Mouse (Mus musculus) G1E (cell line): Measurements from ENCODE around the gene Dcaf7. TPM values are rescaled to one million over a fixed set of nuclear protein-coding genes. Genes with fewer than 3 reads are reported as not detected.

Experiments
- ATAC-seq: 2 replicates; pipeline ENCODE4 v1.8.0; 2016; ENCODE audit warnings: mild to moderate bottlenecking; ENCODE audit not compliant: insufficient number of reproducible peaks, poor library complexity, low FRiP score, severe bottlenecking; ENCODE audit errors: extremely low read depth
- DNase-seq: peaks from one replicate; pipeline ENCODE4 v3.0.0; 2012; ENCODE audit warnings: low spot score
- H3K27me3 ChIP-seq: 2 replicates; pipeline ENCODE4 v1.6.1; 2012; ENCODE audit warnings: mild to moderate bottlenecking, low read length, inconsistent platforms; ENCODE audit not compliant: insufficient read depth
- H3K36me3 ChIP-seq: replicated peaks from 2 replicates; pipeline ENCODE3; 2012; ENCODE audit warnings: mild to moderate bottlenecking, inconsistent platforms
- H3K4me1 ChIP-seq: 2 replicates; pipeline ENCODE4 v1.6.1; 2012; ENCODE audit warnings: low read depth, low read length, inconsistent platforms, mixed read lengths; ENCODE audit not compliant: insufficient read depth
- H3K4me3 ChIP-seq: 2 replicates; pipeline ENCODE4 v1.5.1; 2012; ENCODE audit warnings: low read depth, mild to moderate bottlenecking, inconsistent platforms, low read length, moderate library complexity, mixed read lengths
- H3K9me3 ChIP-seq: replicated peaks from 2 replicates; pipeline ENCODE4 v1.6.1; 2012; ENCODE audit warnings: inconsistent platforms
- CTCF ChIP-seq: IDR thresholded peaks from 2 replicates; pipeline ENCODE4 v1.5.1; 2012; ENCODE audit warnings: low read depth, low read length, inconsistent platforms, mixed read lengths
- GATA1 ChIP-seq: IDR thresholded peaks from 2 replicates; pipeline ENCODE4 v1.6.1; 2012; ENCODE audit warnings: borderline replicate concordance, low read length, inconsistent platforms, mixed read lengths
- GATA2 ChIP-seq: IDR thresholded peaks from 2 replicates; pipeline ENCODE4 v1.6.1; 2012; ENCODE audit warnings: low read depth, low read length, inconsistent platforms, borderline replicate concordance
- POLR2AphosphoS5 ChIP-seq: IDR thresholded peaks from 2 replicates; pipeline ENCODE4 v1.6.1; 2012; ENCODE audit warnings: low read depth, low read length, inconsistent platforms; ENCODE audit not compliant: insufficient replicate concordance
- TAL1 ChIP-seq: conservative IDR thresholded peaks from 2 replicates; pipeline ENCODE4 v1.6.1; 2012; ENCODE audit warnings: low read depth, low read length, inconsistent platforms, mixed read lengths
- polyA plus RNA-seq: library from polyadenylated mRNA; stranded (reverse); fragments of >175 nt; gene quantifications from 2 replicates; pipeline ENCODE4 v1.2.3, GENCODE M21; 2012
- total RNA-seq, 2 experiments: library from RNA; stranded (forward) in 1 of 2; stranded (reverse) in 1 of 2; fragments of 200-1000 nt in 1 of 2; fragments of >200 nt in 1 of 2; fragmentation: Nextera tagmentation in 1 of 2; gene quantifications; 2 replicates each; pipeline ENCODE4 v1.2.3; 2014 to 2017

Gene Dcaf7
- total and polyA plus RNA-seq, 3 experiments, result 40.4 to 84.6 (median 74.3) TPM

DNA sequence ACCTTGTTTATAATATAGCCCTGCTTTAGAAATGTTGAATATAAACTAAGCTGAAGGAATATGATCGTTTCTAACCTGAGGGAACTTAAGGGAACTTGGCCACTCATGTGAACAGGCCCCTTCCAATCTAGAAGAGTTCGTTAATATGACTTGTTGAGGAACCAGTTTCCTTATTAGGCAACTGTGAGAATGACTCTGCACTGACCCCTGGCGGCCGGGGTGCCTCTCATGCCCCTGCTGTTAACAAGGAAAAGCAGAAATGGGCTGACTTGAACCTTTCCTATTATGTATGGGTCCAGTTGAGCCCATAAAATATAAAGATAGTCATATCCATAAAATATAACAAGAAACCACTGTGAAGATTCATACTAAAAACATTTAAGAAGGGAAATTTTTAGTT lies 39.6 kb downstream of the Dcaf7 start:
- TF ChIP-seq CTCF, result peak; percentile 70
- TF ChIP-seq GATA2, result no peak
- ATAC-seq (peak; percentile 63), DNase-seq (no peak)
- H3K4me3 ChIP-seq, result no peak overlapping the region
- no peaks in the 10 kb centered on the region for H3K27me3 ChIP-seq
- no peaks in the 10 kb centered on the region; the same call in 1 of the 2 replicates for H3K4me1 ChIP-seq
- no peaks in the 10 kb centered on the region for H3K9me3 ChIP-seq
- H3K36me3 ChIP-seq, result peaks cover 40% of the 10 kb centered on the region

DNA sequence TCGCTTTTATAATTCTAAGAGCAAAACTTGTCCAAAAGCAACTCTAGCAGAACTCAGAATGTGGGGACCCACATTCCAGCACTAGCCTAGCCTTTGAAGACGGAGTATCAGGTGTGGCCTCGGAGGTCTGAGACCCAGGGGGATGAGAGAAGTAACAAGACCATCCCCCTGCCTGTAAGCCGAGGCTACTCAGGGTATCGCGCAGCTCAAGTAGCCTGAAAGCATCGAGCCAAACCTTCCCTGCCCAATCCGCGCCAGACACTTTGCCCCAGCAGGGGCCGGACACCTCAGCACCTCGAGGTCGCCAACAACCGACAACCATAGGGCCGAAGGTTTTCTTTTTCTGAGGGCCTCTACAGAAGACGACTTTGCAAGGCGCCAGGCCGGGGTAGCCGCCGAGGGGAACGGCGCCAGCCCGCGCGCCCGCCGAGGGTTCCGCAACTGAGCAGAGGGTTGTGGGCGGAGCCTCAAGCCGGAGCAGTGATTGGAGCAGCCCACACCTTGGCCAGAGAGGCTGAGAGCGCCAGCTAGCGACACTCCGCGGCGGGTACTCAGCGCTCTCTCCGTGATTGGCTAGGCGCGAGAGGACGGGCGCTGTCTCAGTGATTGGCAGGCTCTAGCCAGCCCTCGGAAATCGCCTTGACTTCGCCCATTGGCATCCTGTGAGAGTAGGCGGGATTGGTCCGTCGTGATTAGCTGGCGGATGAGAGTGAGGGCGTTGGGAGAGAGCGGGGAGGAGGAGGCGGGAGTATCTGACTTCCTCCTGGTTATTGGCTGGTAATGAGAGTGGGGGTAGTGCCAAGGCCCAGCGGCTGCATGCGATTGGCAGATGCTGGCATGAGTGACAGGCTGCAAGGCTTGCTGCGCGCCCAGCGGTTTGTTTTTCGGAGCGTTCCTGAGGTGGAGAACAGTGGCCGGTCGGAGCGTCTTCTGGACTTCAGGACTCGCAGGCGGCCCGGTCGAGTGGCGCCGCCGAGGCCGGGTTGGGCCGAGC lies 47.3 kb downstream of the Dcaf7 start, which contains the start of gene Map3k3:
Gene Map3k3 (plus strand): TSS at position 906 of the 994 bp plus-strand sequence.
- Histone ChIP-seq H3K9me3 (no peaks in the 10 kb centered on the region), H3K4me3 (peak within 1 kb of the TSS; percentile 86), H3K27me3 (peaks cover 4% of the 10 kb centered on the region), H3K36me3 (peaks cover 2% of the 10 kb centered on the region), H3K4me1 (peaks cover 12% of the 10 kb centered on the region)
- DNase-seq (peak; percentile 99), ATAC-seq (peak; percentile 98)
- no peak for TF ChIP-seq GATA2
- TF ChIP-seq POLR2AphosphoS5, result no peak
- TF ChIP-seq CTCF, result peak; percentile 18; the same call in 1 of the 2 replicates
- no peak for TF ChIP-seq TAL1
- TF ChIP-seq GATA1, result no peak

DNA sequence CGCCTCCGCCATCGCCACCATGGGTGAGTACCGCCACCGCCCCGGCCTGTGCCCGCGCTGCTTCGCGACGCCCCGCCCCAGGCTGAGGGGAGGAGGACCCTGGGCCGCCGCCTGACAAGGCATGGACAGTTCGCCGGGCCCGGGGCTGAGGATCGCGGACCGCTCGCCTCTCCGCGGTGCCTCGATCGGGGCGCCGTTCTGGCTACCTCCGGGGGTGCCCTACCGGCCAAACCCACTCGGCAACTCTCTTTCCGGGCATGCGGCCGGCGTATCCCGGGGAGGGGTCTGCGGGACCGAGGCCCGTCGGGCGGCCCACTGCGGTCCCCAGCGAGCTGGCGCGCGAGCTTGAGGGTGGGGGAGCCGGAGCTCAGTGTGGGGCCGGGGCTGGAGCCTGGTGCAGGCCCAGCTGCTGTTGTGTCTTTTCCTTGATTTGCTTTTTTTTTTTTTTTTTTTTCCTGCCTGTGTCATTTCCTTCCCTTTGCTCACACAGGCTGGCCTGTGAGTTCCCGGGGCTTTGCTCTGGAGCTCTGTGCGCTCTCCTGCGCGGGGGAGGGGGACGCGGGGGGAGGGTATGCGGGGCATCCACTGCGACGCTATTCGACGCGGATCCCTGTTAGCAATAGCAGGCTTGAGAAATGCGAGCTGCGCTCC lies 48.4 kb downstream of the Dcaf7 start:
- ATAC-seq, result no peak
- H3K27me3 ChIP-seq, result peaks cover 4% of the 10 kb centered on the region
- DNase-seq, result peak; percentile 73

GRCm38 (mm10) chr11:106098223-106098622 lies 61.6 kb downstream of the Dcaf7 start:
- TF ChIP-seq CTCF (no peak), GATA1 (no peak), POLR2AphosphoS5 (no peak)
- Histone ChIP-seq H3K9me3 (no peaks in the 10 kb centered on the region), H3K27me3 (no peaks in the 10 kb centered on the region), H3K4me3 (no peak overlapping the region), H3K36me3 (peaks cover 21% of the 10 kb centered on the region), H3K4me1 (no peaks in the 10 kb centered on the region)
- DNase-seq (no peak), ATAC-seq (no peak)

More for the DNA sequence above, 48.4 kb downstream of the Dcaf7 start:
- Histone ChIP-seq H3K9me3 (no peaks in the 10 kb centered on the region), H3K4me1 (peaks cover 14% of the 10 kb centered on the region), H3K4me3 (peak overlapping the region; percentile 86), H3K36me3 (peaks cover 2% of the 10 kb centered on the region)
- TF ChIP-seq CTCF, result no peak
- TF ChIP-seq POLR2AphosphoS5, result no peak
- TF ChIP-seq GATA1, result no peak
- no peak for TF ChIP-seq GATA2
- no peak for TF ChIP-seq TAL1

DNA sequence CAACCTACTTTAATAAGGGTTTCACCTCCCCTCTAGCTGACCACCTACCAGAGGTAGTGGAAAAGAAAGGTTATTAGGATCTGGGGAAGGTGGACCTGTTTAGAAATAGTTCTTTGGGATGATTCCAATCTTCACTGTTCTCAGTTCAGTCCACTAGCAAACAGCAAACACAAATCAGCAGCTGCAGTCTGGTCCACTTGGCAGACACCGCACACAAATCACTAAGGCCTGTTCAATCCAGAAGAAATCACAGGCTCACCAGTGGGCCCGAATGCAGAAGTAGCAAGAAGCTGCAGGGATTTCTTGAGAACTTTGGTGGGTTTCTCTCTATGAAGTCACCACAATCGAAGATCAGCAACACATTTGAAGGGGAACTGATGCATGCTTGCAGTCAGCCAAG lies 66.2 kb downstream of the Dcaf7 start:
- peaks cover 11% of the 10 kb centered on the region for H3K4me1 ChIP-seq
- H3K9me3 ChIP-seq, result no peaks in the 10 kb centered on the region
- TF ChIP-seq TAL1 (no peak), GATA2 (no peak), GATA1 (no peak), POLR2AphosphoS5 (no peak)
- H3K4me3 ChIP-seq, result no peak overlapping the region
- H3K27me3 ChIP-seq, result no peaks in the 10 kb centered on the region
- ATAC-seq (no peak), DNase-seq (no peak)
- H3K36me3 ChIP-seq, result peaks cover 28% of the 10 kb centered on the region

DNA sequence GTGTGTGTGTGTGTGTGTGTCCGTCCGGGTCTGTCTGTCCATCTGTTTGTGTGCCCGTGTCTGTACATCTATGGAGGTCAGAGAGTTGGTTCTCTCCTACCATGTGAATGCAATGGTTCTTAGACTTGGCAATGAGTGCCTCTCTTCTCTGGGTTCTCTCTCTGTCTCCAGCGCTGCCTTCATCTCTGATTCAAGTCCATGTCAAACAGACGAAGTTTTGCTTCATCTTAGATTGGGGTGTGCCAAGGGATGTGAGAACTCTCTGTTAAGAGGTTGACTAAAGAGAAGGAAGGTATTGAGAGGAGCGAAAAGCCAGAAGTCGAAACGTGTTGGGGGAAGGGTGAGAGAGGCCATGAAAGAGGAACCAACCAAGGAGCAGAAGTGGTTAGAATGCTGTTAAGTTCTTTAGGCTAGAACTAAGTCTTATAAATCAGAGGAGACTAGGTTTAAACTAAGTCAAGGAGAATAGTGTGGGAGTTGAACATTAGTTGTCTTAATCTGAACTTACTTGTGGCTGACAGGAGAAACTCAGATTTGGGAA lies 69.4 kb downstream of the Dcaf7 start:
- H3K9me3 ChIP-seq, result no peaks in the 10 kb centered on the region
- H3K4me1 ChIP-seq, result peaks cover 11% of the 10 kb centered on the region
- TF ChIP-seq GATA2 (no peak), TAL1 (no peak), GATA1 (no peak), POLR2AphosphoS5 (no peak), CTCF (no peak)
- H3K36me3 ChIP-seq, result peaks cover 27% of the 10 kb centered on the region
- no peak for ATAC-seq
- DNase-seq, result no peak
- H3K27me3 ChIP-seq, result no peaks in the 10 kb centered on the region
- H3K4me3 ChIP-seq, result no peak overlapping the region

Other genes with a start within 250 kb of the Dcaf7 start
- not detected in 2 replicates for gene Cyb561, start 83.5 kb upstream of the Dcaf7 start, total RNA-seq (2014; fragmentation: Nextera tagmentation)
- 0.33 and 0.70 TPM in 2 replicates for gene Cyb561, start 83.5 kb upstream of the Dcaf7 start, total RNA-seq (2017)
- gene Cyb561, start 83.5 kb upstream of the Dcaf7 start, polyA plus RNA-seq, result not detected in 2 replicates
- gene Ace, start 68.9 kb upstream of the Dcaf7 start, total RNA-seq (2014; fragmentation: Nextera tagmentation), result not detected in 2 replicates
- gene Ace, start 68.9 kb upstream of the Dcaf7 start, total RNA-seq (2017), result not detected in 2 replicates
- gene Ace, start 68.9 kb upstream of the Dcaf7 start, polyA plus RNA-seq, result not detected in 2 replicates
- not detected in 2 replicates for gene Ace3, start 42.2 kb upstream of the Dcaf7 start, total RNA-seq (2014; fragmentation: Nextera tagmentation)
- gene Ace3, start 42.2 kb upstream of the Dcaf7 start, total RNA-seq (2017), result not detected in 2 replicates
- not detected in 2 replicates for gene Ace3, start 42.2 kb upstream of the Dcaf7 start, polyA plus RNA-seq
- not detected in 2 replicates for gene Kcnh6, start 28.7 kb upstream of the Dcaf7 start, total RNA-seq (2014; fragmentation: Nextera tagmentation)
- not detected in 2 replicates for gene Kcnh6, start 28.7 kb upstream of the Dcaf7 start, total RNA-seq (2017)
- gene Kcnh6, start 28.7 kb upstream of the Dcaf7 start, polyA plus RNA-seq, result not detected in 2 replicates
- gene Taco1, start 29.2 kb downstream of the Dcaf7 start, total RNA-seq (2014; fragmentation: Nextera tagmentation), result 14.6 and 20.3 TPM in 2 replicates
- gene Taco1, start 29.2 kb downstream of the Dcaf7 start, total RNA-seq (2017), result 20.4 and 21.4 TPM in 2 replicates
- gene Taco1, start 29.2 kb downstream of the Dcaf7 start, polyA plus RNA-seq, result 18.6 and 19.2 TPM in 2 replicates
- 21.1 and 30.0 TPM in 2 replicates for gene Map3k3, start 47.7 kb downstream of the Dcaf7 start, total RNA-seq (2014; fragmentation: Nextera tagmentation)
- 29.5 and 31.9 TPM in 2 replicates for gene Map3k3, start 47.7 kb downstream of the Dcaf7 start, total RNA-seq (2017)
- gene Map3k3, start 47.7 kb downstream of the Dcaf7 start, polyA plus RNA-seq, result 4.5 and 4.9 TPM in 2 replicates
- not detected in 2 replicates for gene Gm10840, start 124.0 kb downstream of the Dcaf7 start, total RNA-seq (2014; fragmentation: Nextera tagmentation)
- gene Gm10840, start 124.0 kb downstream of the Dcaf7 start, total RNA-seq (2017), result not detected in 2 replicates
- not detected in 2 replicates for gene Gm10840, start 124.0 kb downstream of the Dcaf7 start, polyA plus RNA-seq
- gene Limd2, start 124.0 kb downstream of the Dcaf7 start, total RNA-seq (2014; fragmentation: Nextera tagmentation), result 258 and 309 TPM in 2 replicates
- gene Limd2, start 124.0 kb downstream of the Dcaf7 start, total RNA-seq (2017), result 77.5 and 94.4 TPM in 2 replicates
- 365 and 413 TPM in 2 replicates for gene Limd2, start 124.0 kb downstream of the Dcaf7 start, polyA plus RNA-seq
- 28.9 and 40.2 TPM in 2 replicates for gene Strada, start 165.3 kb downstream of the Dcaf7 start, total RNA-seq (2014; fragmentation: Nextera tagmentation)
- 19.5 and 21.1 TPM in 2 replicates for gene Strada, start 165.3 kb downstream of the Dcaf7 start, total RNA-seq (2017)
- 32.3 and 36.2 TPM in 2 replicates for gene Strada, start 165.3 kb downstream of the Dcaf7 start, polyA plus RNA-seq
- 78.5 and 92.2 TPM in 2 replicates for gene Ccdc47, start 179.5 kb downstream of the Dcaf7 start, total RNA-seq (2014; fragmentation: Nextera tagmentation)
- gene Ccdc47, start 179.5 kb downstream of the Dcaf7 start, total RNA-seq (2017), result 90.1 and 129 TPM in 2 replicates
- gene Ccdc47, start 179.5 kb downstream of the Dcaf7 start, polyA plus RNA-seq, result 3.8 and 3.9 TPM in 2 replicates
- gene Ddx42, start 180.1 kb downstream of the Dcaf7 start, total RNA-seq (2014; fragmentation: Nextera tagmentation), result 63.7 and 71.8 TPM in 2 replicates
- 89.0 and 112 TPM in 2 replicates for gene Ddx42, start 180.1 kb downstream of the Dcaf7 start, total RNA-seq (2017)
- 28.4 and 50.3 TPM in 2 replicates for gene Ddx42, start 180.1 kb downstream of the Dcaf7 start, polyA plus RNA-seq
- 49.0 and 59.8 TPM in 2 replicates for gene Ftsj3, start 219.2 kb downstream of the Dcaf7 start, total RNA-seq (2014; fragmentation: Nextera tagmentation)
- gene Ftsj3, start 219.2 kb downstream of the Dcaf7 start, total RNA-seq (2017), result 90.6 and 109 TPM in 2 replicates
- 11.5 and 21.6 TPM in 2 replicates for gene Ftsj3, start 219.2 kb downstream of the Dcaf7 start, polyA plus RNA-seq
- gene Psmc5, start 219.3 kb downstream of the Dcaf7 start, total RNA-seq (2014; fragmentation: Nextera tagmentation), result 44.0 and 50.7 TPM in 2 replicates
- gene Psmc5, start 219.3 kb downstream of the Dcaf7 start, total RNA-seq (2017), result 90.7 and 96.0 TPM in 2 replicates
- 38.4 and 64.1 TPM in 2 replicates for gene Psmc5, start 219.3 kb downstream of the Dcaf7 start, polyA plus RNA-seq
- 94.1 and 113 TPM in 2 replicates for gene Smarcd2, start 236.1 kb downstream of the Dcaf7 start, total RNA-seq (2014; fragmentation: Nextera tagmentation)
- gene Smarcd2, start 236.1 kb downstream of the Dcaf7 start, total RNA-seq (2017), result 139 and 149 TPM in 2 replicates
- 138 and 154 TPM in 2 replicates for gene Smarcd2, start 236.1 kb downstream of the Dcaf7 start, polyA plus RNA-seq
- gene Tcam1, start 239.8 kb downstream of the Dcaf7 start, total RNA-seq (2014; fragmentation: Nextera tagmentation), result not detected in 2 replicates
- gene Tcam1, start 239.8 kb downstream of the Dcaf7 start, total RNA-seq (2017), result 0.12 TPM in 1 of 2 replicates, not detected in the other
- 0.01 TPM in 1 of 2 replicates, not detected in the other for gene Tcam1, start 239.8 kb downstream of the Dcaf7 start, polyA plus RNA-seq